Mouse (Mus musculus): ENCODE results near the gene Sez6l2.
A peak's percentile ranks its signal among the peaks of the same experiment; 100 is the strongest.

Gene Sez6l2

GRCm38 (mm10) chr7:126948626-126949025, 1.7 kb upstream of the Sez6l2 start:
- H3K27me3 ChIP-seq (ENCODE audit: control insufficient read depth, insufficient read depth, low read length, poor library complexity, severe bottlenecking) = no peaks in the 10 kb centered on the region; the same call in 1 of the 2 replicates
- H3K36me3 ChIP-seq (ENCODE audit: control insufficient read depth, insufficient read depth, low read length, poor library complexity, severe bottlenecking) = no peaks in the 10 kb centered on the region
- DNase-seq (ENCODE audit: low read depth, low spot score) = no peak

- no peaks in the 10 kb centered on the region; the same call in 1 of the 2 replicates for H3K27me3 ChIP-seq (ENCODE audit: control insufficient read depth, insufficient read depth, low read length, poor library complexity, severe bottlenecking)
- no peak for DNase-seq (ENCODE audit: low read depth, low spot score)
- H3K36me3 ChIP-seq (ENCODE audit: control insufficient read depth, insufficient read depth, low read length, poor library complexity, severe bottlenecking) = no peaks in the 10 kb centered on the region
Measured at GRCm38 (mm10) chr7:126949403-126949792, 965 bp upstream of the Sez6l2 start, which contains the start of gene Asphd1. Gene Asphd1, minus strand, starts transcription at chr7:126949582.

GRCm38 (mm10) chr7:126950647-126951615, 568 bp downstream of the Sez6l2 start:
- no peaks in the 10 kb centered on the region for H3K36me3 ChIP-seq (ENCODE audit: control insufficient read depth, insufficient read depth, low read length, poor library complexity, severe bottlenecking)
- no peak for DNase-seq (ENCODE audit: low read depth, low spot score)
- no peaks in the 10 kb centered on the region; the same call in 1 of the 2 replicates for H3K27me3 ChIP-seq (ENCODE audit: control insufficient read depth, insufficient read depth, low read length, poor library complexity, severe bottlenecking)

- Histone ChIP-seq H3K36me3 (ENCODE audit: control insufficient read depth, insufficient read depth, low read length, poor library complexity, severe bottlenecking) (no peaks in the 10 kb centered on the region), H3K27me3 (ENCODE audit: control insufficient read depth, insufficient read depth, low read length, poor library complexity, severe bottlenecking) (no peaks in the 10 kb centered on the region; the same call in 1 of the 2 replicates)
- DNase-seq (ENCODE audit: low read depth, low spot score) = no peak
Measured at GRCm38 (mm10) chr7:126951741-126952140, 1.4 kb downstream of the Sez6l2 start.

- Histone ChIP-seq H3K36me3 (ENCODE audit: control insufficient read depth, insufficient read depth, low read length, poor library complexity, severe bottlenecking) (no peaks in the 10 kb centered on the region), H3K27me3 (ENCODE audit: control insufficient read depth, insufficient read depth, low read length, poor library complexity, severe bottlenecking) (no peaks in the 10 kb centered on the region; the same call in 1 of the 2 replicates)
- no peak for DNase-seq (ENCODE audit: low read depth, low spot score)
Measured at GRCm38 (mm10) chr7:126952646-126953045, 2.3 kb downstream of the Sez6l2 start.

GRCm38 (mm10) chr7:126955125-126955524, 4.8 kb downstream of the Sez6l2 start:
- DNase-seq (ENCODE audit: low read depth, low spot score) = no peak
- Histone ChIP-seq H3K27me3 (ENCODE audit: control insufficient read depth, insufficient read depth, low read length, poor library complexity, severe bottlenecking) (no peaks in the 10 kb centered on the region), H3K36me3 (ENCODE audit: control insufficient read depth, insufficient read depth, low read length, poor library complexity, severe bottlenecking) (no peaks in the 10 kb centered on the region)

- H3K36me3 ChIP-seq (ENCODE audit: control insufficient read depth, insufficient read depth, low read length, poor library complexity, severe bottlenecking) = no peaks in the 10 kb centered on the region
- peak; percentile 13 for DNase-seq (ENCODE audit: low read depth, low spot score)
- no peaks in the 10 kb centered on the region for H3K27me3 ChIP-seq (ENCODE audit: control insufficient read depth, insufficient read depth, low read length, poor library complexity, severe bottlenecking)
Measured at GRCm38 (mm10) chr7:126959780-126960179, 9.4 kb downstream of the Sez6l2 start.

- DNase-seq (ENCODE audit: low read depth, low spot score) = no peak
- Histone ChIP-seq H3K27me3 (ENCODE audit: control insufficient read depth, insufficient read depth, low read length, poor library complexity, severe bottlenecking) (no peaks in the 10 kb centered on the region), H3K36me3 (ENCODE audit: control insufficient read depth, insufficient read depth, low read length, poor library complexity, severe bottlenecking) (no peaks in the 10 kb centered on the region)
Measured at GRCm38 (mm10) chr7:126961095-126961494, 10.7 kb downstream of the Sez6l2 start.

- Histone ChIP-seq H3K27me3 (ENCODE audit: control insufficient read depth, insufficient read depth, low read length, poor library complexity, severe bottlenecking) (no peaks in the 10 kb centered on the region), H3K36me3 (ENCODE audit: control insufficient read depth, insufficient read depth, low read length, poor library complexity, severe bottlenecking) (no peaks in the 10 kb centered on the region)
- DNase-seq (ENCODE audit: low read depth, low spot score) = no peak
Measured at GRCm38 (mm10) chr7:126961965-126962364, 11.6 kb downstream of the Sez6l2 start.

- Histone ChIP-seq H3K27me3 (ENCODE audit: control insufficient read depth, insufficient read depth, low read length, poor library complexity, severe bottlenecking) (no peaks in the 10 kb centered on the region), H3K36me3 (ENCODE audit: control insufficient read depth, insufficient read depth, low read length, poor library complexity, severe bottlenecking) (no peaks in the 10 kb centered on the region)
- DNase-seq (ENCODE audit: low read depth, low spot score) = peak; percentile 68
Measured at GRCm38 (mm10) chr7:126963548-126964286, 13.4 kb downstream of the Sez6l2 start.

- Histone ChIP-seq H3K27me3 (ENCODE audit: control insufficient read depth, insufficient read depth, low read length, poor library complexity, severe bottlenecking) (no peaks in the 10 kb centered on the region), H3K36me3 (ENCODE audit: control insufficient read depth, insufficient read depth, low read length, poor library complexity, severe bottlenecking) (no peaks in the 10 kb centered on the region)
- DNase-seq (ENCODE audit: low read depth, low spot score) = no peak
Measured at GRCm38 (mm10) chr7:126965568-126965967, 15.2 kb downstream of the Sez6l2 start.

- no peak for DNase-seq (ENCODE audit: low read depth, low spot score)
- H3K36me3 ChIP-seq (ENCODE audit: control insufficient read depth, insufficient read depth, low read length, poor library complexity, severe bottlenecking) = no peaks in the 10 kb centered on the region
- no peaks in the 10 kb centered on the region for H3K27me3 ChIP-seq (ENCODE audit: control insufficient read depth, insufficient read depth, low read length, poor library complexity, severe bottlenecking)
Measured at GRCm38 (mm10) chr7:126967361-126967760, 17.0 kb downstream of the Sez6l2 start.

GRCm38 (mm10) chr7:126975493-126975892, 25.1 kb downstream of the Sez6l2 start:
- DNase-seq (ENCODE audit: low read depth, low spot score) = no peak
- peaks cover 6% of the 10 kb centered on the region for H3K36me3 ChIP-seq (ENCODE audit: control insufficient read depth, insufficient read depth, low read length, poor library complexity, severe bottlenecking)
- H3K27me3 ChIP-seq (ENCODE audit: control insufficient read depth, insufficient read depth, low read length, poor library complexity, severe bottlenecking) = no peaks in the 10 kb centered on the region

GRCm38 (mm10) chr7:126975893-126975949, 25.4 kb downstream of the Sez6l2 start, which contains the start of gene Cdipt:
Gene Cdipt, plus strand, starts transcription at chr7:126975914.
- peaks cover 6% of the 10 kb centered on the region for H3K36me3 ChIP-seq (ENCODE audit: control insufficient read depth, insufficient read depth, low read length, poor library complexity, severe bottlenecking)
- DNase-seq (ENCODE audit: low read depth, low spot score) = no peak

More at GRCm38 (mm10) chr7:126975893-126975949, 25.4 kb downstream of the Sez6l2 start, which contains the start of gene Cdipt:
- H3K27me3 ChIP-seq (ENCODE audit: control insufficient read depth, insufficient read depth, low read length, poor library complexity, severe bottlenecking) = no peaks in the 10 kb centered on the region

Data from splenic B cell, adult 2 months (primary cell).